Mouse (Mus musculus): ENCODE measurements around the gene Kazn. TPM values are rescaled to one million over a fixed set of nuclear protein-coding genes. Genes with fewer than 3 reads are reported as not detected.

Kazn gene
- total RNA-seq, 2 experiments from 2014 or later: 0.07 to 0.18 TPM

DNA sequence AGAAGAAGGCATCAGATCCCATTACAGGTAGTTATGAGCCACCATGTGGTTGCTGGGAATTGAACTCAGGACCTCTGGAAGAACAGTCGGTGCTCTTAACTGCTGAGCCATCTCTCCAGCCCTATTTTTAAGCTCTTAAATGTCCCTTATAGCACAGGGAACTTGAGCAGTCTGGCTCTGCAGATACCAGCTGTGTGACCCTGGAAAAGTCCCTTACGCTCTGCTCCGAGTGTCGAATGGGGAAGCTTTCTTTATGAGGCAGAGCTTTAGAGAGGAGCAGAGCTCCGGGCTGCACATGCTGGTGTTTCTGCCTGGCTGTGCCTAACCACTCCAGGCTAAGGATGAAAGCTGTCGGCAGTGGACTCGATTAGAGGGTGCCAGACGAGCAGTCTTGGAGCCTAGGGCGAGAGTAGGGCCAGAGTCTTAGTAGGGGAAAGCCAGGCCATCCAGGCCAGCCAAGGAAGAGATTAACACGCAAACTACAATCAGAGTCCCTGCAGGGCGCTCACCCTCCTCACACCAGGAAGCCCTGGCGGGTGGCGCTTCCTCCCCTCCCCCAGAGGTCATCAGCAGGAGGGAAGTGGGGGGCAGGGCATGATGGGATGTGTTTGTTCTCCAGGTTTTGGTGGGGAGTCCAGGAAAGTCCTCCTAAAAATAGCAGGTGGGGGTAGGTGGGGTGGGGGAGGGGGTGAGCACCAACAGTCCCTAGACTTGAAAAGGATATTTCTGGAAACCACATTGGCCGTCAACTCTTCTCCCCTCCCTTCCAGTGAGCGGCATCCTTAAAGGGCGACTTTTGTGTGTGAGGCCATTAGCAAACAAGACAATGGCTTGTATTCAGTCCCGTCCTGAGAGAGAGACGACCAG, 73.1 kb downstream of the Kazn start:
- no peak for ATAC-seq (ENCODE audit: poor library complexity, severe bottlenecking)

DNA sequence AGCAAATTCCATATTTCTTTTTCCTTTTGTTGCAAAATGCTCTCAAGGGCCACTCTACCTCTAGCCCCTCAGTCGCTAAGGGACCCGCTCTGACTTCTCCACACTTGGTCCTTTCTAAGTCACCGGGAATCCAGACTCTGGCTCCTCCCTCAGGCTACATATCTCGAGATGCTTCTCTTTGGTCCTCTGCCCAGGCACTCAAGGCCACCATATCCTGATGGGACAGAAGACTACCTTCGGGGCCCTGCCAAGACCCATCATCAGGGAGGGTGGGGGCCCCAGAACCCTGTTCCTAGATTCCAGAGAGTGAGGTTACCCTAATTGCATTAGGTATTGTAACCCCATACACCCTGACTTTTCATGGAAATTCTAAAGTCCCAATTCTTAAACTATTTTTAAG, 73.8 kb downstream of the Kazn start:
- no peak for ATAC-seq (ENCODE audit: poor library complexity, severe bottlenecking)

DNA sequence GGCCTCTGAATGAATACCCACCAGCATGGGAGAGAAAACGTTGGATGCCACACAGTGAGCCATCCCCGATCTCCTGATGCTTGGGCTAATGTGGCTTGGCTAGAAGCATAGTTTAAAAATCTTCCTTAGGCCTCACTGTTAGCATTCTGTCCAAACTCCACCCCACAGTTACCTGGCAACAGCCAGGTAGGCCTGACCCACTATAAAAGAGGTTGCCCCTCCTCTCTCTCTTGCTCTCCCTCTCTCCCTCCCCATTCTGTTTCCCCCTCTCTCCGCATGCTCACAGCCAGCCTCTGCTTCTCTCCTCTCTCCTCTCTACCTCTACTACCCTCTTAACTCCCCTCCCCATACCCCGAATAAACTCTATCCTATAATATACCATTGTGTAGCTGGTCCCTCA, 74.8 kb downstream of the Kazn start:
- no peak for ATAC-seq (ENCODE audit: poor library complexity, severe bottlenecking)

DNA sequence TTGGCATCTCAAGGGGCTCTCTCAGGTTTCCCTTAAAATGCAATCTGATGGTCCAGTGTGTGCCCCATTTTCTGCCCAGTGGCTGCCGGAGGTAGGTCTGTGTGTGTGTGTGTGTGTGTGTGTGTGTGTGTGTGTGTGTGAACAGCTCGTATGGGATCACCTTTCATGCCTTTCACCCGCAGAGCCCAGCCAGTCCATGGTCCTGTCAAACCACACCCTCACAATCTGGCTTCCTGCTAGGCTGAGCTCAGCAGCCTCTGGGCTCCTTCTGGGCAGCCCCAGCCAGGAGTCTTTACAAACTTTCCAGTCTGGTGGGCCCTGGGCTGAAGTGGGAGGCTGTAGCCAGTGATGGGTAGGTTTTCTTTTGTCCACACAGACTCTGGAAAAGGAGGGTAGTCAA, 75.3 kb downstream of the Kazn start:
- ATAC-seq (ENCODE audit: poor library complexity, severe bottlenecking): no peak

DNA sequence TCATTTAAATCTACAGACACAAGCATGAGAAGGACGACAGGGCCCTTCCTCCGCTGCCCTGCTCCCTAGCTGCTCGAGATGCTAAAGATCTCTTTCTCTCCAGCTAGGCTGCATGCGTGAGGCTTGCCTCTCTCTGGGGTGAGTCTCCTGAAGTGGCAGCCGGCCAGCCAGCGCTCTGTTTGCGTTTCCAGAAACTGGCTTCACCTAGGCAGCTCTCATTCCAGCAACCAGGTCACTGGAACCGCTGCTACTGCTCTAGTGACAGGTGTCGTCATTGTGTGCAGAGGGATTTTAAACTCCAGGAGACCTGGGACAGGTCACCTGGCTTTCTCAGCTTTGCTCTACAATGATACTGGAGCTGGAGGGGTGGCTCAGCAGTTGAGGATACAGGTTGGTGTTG, 76.5 kb downstream of the Kazn start:
- ATAC-seq (ENCODE audit: poor library complexity, severe bottlenecking): no peak

DNA sequence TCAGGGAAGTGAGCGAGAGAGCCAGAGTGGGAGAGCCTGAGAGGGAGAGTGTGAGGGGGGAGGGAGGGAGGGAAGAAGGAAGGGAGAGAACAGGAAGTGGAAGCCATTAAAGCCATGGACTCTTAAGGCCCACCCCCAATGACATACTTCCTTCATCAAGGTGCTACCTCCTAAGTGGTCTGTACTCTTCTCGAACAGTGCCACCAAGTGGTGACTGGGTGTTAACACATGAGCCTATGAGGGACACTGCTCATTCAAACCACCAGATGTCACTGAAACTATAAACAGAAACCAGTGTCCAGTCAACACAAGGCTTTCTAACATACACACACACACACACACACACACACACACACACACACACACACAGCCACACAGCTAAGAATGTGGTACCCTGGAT, 77.1 kb downstream of the Kazn start:
- ATAC-seq (ENCODE audit: poor library complexity, severe bottlenecking): no peak

DNA sequence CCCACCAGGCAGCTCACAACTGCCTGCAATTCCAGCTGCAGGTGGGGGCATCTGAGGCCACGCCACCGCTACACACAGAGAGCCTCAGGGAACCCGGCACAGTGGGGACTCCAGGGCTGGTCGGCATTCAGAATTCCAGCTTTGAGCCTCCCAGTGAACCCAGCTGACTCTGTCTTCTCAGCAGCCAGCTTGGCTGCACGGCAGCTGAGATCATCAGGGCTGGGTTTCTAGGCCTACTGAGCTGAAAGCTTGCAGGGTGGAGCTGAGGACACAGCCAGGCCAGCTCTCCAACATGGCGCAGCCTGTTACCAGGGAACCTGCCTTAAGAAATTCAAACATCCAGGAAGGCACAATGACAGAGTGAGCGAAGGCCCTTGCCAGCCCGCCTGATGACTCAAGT, 79.2 kb downstream of the Kazn start:
- no peak for ATAC-seq (ENCODE audit: poor library complexity, severe bottlenecking)

DNA sequence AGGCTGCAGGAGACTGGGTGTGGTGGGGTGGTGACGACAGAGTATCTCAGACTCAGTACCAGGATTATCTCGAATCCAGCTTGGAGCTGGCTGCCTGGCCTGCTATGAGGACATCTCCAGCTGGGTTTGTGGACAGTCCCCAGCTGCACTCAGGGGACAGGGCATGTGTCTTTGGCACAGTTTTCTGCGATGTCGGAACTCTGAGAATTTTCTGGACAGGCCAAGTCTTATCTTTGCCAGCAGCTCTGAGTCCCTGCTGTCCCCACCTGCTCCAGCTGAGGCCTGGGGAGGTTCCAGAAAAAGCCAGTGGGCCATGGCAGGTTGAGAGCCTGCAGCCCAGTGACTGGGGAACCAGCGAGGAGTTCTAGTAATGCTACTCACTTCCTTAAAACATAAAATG, 82.7 kb downstream of the Kazn start:
- no peak for ATAC-seq (ENCODE audit: poor library complexity, severe bottlenecking)

DNA sequence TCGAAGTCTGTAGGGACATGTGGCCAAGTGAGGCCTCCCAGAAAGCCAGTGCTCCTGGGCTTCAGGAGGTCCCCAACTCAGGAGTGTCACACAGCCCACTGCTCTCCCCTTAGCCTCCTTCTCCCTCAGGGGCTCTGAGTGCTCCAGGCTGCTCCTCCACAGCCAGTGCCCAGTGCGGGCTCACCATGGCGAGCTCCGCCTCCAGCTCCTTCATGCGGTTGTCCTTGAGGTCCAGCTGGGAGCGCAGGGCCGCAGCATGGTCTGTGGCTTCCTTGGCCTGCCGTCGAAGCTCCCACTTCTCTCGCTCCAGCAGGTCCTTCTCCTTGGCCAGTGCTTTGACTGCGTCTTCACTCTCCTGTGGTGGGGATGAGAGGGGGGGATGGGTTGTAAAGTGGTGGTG, 85.0 kb downstream of the Kazn start:
- no peak for ATAC-seq (ENCODE audit: poor library complexity, severe bottlenecking)

DNA sequence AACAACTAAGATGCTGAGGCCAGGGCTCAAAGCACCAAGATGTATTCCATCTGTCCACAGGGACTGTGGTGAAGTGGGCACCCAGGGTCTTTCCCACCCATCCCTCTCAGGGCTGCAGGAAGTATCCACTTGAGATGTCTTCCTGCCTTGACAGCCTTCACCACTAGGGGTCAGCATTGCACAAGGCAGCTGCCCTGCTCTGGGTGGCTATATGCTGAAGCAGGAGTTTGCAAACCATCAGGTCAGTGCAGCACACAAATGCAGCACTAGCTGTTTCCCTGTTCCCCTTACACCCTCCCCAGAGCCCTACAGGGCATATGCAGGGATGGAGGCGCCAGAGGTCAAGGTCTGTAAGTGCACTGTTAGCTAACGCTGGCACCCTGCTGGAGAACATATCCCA, 85.7 kb downstream of the Kazn start:
- ATAC-seq (ENCODE audit: poor library complexity, severe bottlenecking): peak; percentile 84

DNA sequence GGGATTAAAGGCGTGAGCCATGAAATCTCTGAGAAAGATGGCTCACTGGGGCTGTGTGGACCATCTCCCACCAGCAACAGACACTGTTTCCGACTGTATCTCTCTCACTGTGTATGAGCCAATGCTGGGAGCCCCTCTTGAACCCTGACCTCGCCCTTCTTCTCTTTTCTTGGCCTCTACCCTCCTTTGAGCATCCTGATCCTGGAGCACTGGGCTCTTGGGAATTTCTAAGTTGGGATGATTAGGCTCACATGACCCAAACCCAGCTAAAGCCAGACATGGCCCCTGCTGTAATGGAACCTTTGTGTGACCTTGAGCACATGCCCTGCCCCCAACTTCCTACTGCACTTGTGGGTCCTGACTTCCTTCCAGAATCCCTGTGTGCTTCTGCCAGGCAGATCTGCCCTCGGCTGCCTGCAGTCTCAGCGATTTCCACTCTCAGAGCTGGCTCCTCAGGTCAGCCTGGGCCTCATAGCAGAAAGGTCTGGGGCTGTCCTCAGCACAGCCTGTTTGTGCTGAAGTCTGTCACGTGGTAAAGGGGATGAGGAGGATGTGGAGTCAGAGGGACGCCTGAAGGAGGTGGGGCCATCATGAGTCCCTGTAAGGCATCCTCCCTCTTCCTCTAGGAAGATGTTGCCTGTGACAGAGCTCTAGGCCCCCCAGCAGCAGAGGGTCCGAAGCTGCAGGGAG, 86.3 kb downstream of the Kazn start:
- ATAC-seq (ENCODE audit: poor library complexity, severe bottlenecking): no peak

DNA sequence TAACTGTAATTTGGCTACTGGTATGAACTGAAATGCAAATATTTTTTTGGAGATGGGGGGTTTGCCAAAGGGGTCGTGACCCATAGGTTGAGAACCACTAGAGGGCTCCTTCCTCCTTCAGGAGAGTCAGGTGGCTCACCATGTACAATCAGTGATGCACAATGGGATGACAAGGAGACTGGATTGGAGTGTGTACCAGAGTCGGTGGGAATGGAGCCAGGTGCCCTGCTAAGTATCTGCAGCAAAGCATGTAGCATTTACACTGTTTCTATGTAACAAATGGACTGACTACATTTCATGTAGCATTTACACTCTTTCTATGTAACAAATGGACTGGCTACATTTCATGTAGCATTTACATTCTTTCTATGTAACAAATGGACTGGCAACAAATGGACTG, 89.1 kb downstream of the Kazn start:
- no peak for ATAC-seq (ENCODE audit: poor library complexity, severe bottlenecking)

DNA sequence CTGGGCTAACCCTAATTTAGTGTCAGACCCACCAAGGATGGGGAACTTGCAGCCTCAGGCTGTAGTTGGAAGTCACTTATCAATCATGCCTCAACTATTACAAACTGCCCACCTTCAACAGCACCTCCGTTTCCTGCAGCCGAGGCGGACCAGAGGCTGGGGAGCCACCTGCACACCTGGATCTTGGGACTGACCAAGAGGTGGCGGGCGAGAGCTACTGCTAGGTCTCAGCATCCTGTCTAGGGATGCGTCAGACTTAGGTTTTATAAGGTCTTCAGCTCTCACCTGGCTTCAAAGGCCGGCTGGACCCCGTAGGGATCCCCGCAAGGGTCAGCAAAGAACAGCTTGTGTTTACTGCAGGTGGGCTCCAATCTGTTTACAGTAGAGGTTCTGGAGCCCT, 90.0 kb downstream of the Kazn start:
- no peak for ATAC-seq (ENCODE audit: poor library complexity, severe bottlenecking)

DNA sequence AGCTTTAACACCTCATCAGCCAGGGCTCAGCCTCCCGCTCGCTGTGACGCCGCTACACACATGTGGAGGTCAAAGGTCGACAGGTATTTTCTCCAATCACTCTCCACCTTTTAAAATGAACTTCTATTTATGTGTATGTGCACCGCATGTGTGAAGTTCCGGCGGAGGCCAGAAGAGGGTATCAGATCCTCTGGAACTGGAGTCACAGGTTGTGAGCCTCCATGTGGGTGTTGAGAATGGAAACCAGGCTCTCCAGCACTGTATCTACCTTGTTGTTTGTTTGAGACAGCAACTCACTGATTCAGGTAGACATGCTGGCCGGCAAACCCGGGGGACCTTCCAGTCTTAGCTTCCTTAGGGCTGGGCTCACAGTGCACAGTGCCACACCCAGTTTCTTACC, 91.5 kb downstream of the Kazn start:
- ATAC-seq (ENCODE audit: poor library complexity, severe bottlenecking): no peak

DNA sequence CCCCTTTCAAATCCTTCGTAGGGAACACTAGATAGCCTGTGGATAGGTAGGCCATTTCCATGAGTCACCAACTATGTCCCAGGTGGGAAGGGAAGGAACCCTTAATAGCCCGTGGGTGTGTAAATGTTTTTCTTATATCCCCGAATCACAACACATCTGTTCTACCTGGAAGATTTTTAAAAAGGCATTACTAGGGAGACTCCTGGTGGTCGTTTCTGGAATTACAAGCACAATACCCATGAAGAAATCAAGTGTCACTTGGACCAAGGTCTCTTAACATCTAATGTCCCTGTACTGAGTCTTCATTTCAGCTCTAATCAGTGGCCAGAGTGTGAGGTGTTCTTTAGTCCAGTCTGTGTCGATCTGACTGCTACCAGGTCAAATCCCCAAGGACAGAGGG, 95.1 kb downstream of the Kazn start:
- peak; percentile 33; the same call in 1 of the 2 replicates for ATAC-seq (ENCODE audit: poor library complexity, severe bottlenecking)

DNA sequence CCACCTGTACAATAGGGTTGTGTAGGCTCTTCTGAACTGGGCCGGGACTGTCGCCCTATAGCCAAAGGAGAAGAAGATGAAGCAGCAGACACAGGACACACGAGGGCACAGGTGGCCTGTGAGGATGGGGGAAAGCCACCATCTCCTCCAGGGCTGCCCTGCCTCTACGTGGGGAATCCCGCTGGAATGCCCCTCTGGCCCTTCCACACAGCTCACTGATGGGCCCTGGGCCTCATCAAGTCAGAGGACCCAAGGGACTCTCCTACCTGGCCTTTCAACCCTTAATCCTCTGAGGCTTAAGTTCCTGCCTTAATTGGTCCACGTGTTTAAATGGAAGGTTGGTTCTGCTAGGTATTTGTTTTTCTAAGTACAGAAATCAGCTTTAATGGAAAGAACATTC, 95.9 kb downstream of the Kazn start:
- ATAC-seq (ENCODE audit: poor library complexity, severe bottlenecking): no peak

DNA sequence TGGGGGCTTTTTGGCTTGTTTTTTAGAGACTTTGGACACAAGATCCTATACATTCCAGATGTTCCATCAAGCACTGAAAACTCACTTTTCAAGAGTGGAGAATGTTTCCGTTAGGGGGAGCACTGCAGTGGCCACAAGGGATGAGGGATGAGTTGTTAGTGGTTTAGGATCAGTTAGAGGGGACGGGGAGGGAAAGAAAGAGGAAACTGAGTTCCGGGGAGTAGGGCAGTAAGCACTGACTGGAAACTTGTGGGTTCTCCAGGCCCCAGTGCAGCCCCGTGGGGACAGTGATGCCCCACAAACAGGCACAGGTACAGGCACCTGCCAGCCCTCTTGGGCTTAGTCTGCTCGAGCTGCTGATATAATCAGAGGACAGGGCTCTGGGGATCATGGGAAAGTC, 99.5 kb downstream of the Kazn start:
- ATAC-seq (ENCODE audit: poor library complexity, severe bottlenecking): no peak

DNA sequence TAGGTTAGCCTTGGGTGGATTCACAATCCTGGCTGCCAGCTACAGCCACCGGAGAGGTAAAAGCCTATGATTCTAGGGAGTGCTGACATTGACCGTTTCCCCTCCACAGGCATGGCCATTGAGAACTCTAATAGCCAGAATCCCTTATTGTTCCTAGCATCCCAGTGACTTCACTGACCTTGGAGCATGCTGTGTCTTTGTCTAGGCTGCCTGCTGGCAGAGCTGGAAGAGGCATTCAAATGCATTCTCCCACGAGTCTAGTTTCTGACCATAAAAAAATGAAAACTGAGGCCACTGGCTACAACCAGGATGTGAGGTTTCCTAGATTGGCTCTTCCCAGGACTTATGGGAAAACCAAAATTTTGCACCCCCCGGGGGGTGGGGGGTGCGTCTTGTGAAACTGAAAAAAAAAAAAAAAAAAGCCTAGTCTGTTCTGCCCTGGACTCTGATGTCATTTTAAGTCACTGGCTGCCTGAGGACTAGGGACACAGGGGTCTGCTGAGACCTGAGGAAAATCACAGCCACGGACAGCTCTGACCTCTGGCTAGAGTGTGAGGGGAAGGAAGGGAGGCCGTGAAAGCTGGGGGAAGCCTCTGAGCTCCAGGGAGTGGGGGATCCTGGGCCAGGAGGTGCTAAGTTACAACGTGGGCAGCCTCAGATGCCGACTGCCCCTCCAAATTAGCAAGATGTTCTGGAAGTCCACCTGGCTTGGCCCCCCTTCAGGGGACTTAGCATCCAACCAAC, 100.7 kb downstream of the Kazn start:
- no peak for ATAC-seq (ENCODE audit: poor library complexity, severe bottlenecking)

DNA sequence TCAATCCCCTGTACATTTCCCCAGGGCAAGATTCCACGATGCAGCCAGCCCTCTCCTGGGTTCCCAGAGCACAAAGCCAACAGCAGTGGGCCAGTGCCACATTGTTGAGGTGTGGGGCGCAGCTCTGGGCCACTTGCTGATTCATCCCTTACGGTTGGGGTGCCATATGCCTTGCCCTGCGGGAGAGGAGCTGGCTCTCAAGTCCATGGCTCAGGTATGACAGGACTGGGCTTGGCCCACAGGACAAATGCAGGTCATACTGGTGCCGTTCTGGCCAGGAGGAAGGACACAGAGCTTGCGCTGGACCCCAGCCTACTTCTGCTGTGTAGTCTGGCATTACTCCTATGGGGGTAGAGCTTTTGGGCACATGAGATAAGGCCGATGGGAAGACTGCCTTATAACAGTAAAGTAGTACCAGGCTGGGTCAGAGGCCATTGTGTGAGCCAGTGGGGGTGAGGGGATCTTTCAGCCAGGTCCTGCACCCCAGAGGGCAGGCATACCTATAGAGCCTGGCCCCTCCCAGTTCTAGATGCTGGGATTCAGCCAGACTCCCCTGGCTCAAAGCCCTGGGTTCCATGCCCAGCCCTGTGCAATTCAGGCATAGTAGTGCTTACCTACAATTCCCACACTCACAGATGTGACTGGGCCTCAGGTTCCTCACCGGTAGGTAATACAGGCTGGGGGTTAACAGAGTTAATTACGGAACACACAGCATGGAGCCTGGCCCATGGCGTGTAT, 102.3 kb downstream of the Kazn start:
- no peak for ATAC-seq (ENCODE audit: poor library complexity, severe bottlenecking)

DNA sequence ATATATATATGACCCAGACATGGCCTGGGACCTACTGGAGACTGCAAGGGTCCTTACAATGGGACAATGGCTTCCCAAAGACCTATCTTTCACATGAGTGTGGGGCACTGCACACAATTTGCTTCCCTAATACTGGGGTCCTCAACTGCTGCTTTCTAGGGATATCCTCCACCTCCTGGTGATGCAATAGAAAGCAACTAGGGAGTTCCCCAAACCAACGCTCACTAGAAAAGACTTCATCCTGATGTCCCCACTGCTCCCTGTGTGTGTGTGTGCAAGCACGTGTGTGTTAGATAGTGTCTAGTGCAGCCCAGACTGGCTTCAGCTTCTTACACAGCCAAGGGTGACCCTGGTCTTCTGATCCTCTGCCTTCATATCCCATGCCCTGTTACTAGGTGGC, 103.7 kb downstream of the Kazn start:
- no peak for ATAC-seq (ENCODE audit: poor library complexity, severe bottlenecking)

DNA sequence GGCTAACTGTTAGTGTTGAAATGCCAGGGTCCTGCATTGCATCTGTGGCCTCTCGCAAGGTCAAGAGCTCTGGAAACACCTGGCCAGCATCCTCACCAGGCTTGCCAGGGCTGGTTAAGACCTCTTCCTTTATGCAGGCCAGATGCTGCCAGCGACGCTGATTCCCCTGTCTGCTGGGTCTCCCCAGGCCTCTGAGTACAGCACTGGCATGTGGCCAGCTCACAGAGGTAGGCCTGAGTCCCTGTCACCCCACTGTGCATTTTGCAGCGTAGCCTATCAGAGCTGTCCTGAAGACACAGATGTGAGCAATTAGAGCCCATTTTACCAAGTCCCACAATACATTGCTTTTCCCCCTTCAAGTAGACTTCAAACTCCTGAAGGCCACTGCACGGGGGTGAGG, 109.0 kb downstream of the Kazn start:
- ATAC-seq (ENCODE audit: poor library complexity, severe bottlenecking): no peak

Measured in megakaryocyte, adult 5-6 weeks (primary cell).